Comparison of ENCODE assay signal across 24 mouse cellular contexts in genomic region chr14:98877956-98878355, GRCm38 (mm10).
DNase-seq lines count a peak whose midpoint lies in the region; ATAC-seq and TF ChIP-seq lines count a peak whose summit lies in the region.
"Had no signal": no experiment of that assay in that cellular context is flagged by ENCODE, and none has a peak within 500 bp of the region (broad histone marks: within the 10 kb centered on the region; RNA-seq: fewer than 3 reads in every experiment).

No protein-coding gene starts in this region.

- no peaks in the 10 kb centered on the region for H3K27me3 ChIP-seq in heart, embryonic 11.5 days (ENCODE audit: control insufficient read depth, insufficient read depth, low read length)
- H3K27me3 ChIP-seq in liver, adult 2 months (ENCODE audit: control insufficient read depth, insufficient read depth, low read length) = no peaks in the 10 kb centered on the region
- H3K27me3 ChIP-seq: embryonic facial prominence, embryonic 15.5 days; hindbrain, embryonic 12.5 days had no signal

- no peak for TF ChIP-seq POLR2A in liver, adult 2 months (IDR thresholded peaks at IDR 0.05; ENCODE audit: extremely low read depth, insufficient read depth, low read length)

- H3K9ac ChIP-seq in heart, embryonic 11.5 days (ENCODE audit: low read depth, low read length) = no peak overlapping the region
- no peak overlapping the region for H3K9ac ChIP-seq in liver, adult 2 months (ENCODE audit: low read depth, low read length)
- H3K9ac ChIP-seq: embryonic facial prominence, embryonic 15.5 days; hindbrain, embryonic 12.5 days had no signal

- 74% methylated on average over 3 of the region's 3 CpGs for WGBS in heart, embryonic 11.5 days (ENCODE audit: insufficient replicate concordance)
- 18% methylated on average over 3 of the region's 3 CpGs for WGBS in liver, adult 2 months

- no peak for TF ChIP-seq CTCF in liver, adult 2 months (IDR thresholded peaks at IDR 0.05; ENCODE audit: low read depth, low read length)

- H3K9me3 ChIP-seq in heart, embryonic 11.5 days (replicated peaks; ENCODE audit: control insufficient read depth, low read length) = 0 out of 2 replicates have a peak, but pooled peaks cover 2% of the 10 kb centered on the region
- H3K9me3 ChIP-seq: embryonic facial prominence, embryonic 15.5 days; forebrain, embryonic 10.5 days; hindbrain, embryonic 12.5 days had no signal

- no peak for ATAC-seq in heart, embryonic 11.5 days (replicated peaks; ENCODE audit: insufficient number of reproducible peaks, low FRiP score, low TSS enrichment)
- ATAC-seq: CD4-positive, CD25-positive, alpha-beta regulatory T cell, adult 4 months; forebrain, embryonic 14.5 days; hindbrain, embryonic 16.5 days; inflammation-experienced regulatory T-cells, adult 6 months; intestine, postnatal 0 days had no signal

- no peak overlapping the region for H3K27ac ChIP-seq in heart, embryonic 11.5 days (ENCODE audit: low read depth, low read length)
- no peak overlapping the region for H3K27ac ChIP-seq in liver, adult 2 months (replicated peaks; ENCODE audit: insufficient read depth, low read depth, low read length)
- H3K27ac ChIP-seq: embryonic facial prominence, embryonic 15.5 days; forebrain, embryonic 10.5 days; gastrocnemius, adult 2 months; hindbrain, embryonic 12.5 days had no signal

- no peaks in the 10 kb centered on the region for H3K4me1 ChIP-seq in heart, embryonic 11.5 days (ENCODE audit: control insufficient read depth, insufficient read depth, low read length)
- no peaks in the 10 kb centered on the region for H3K4me1 ChIP-seq in liver, adult 2 months (ENCODE audit: control insufficient read depth, insufficient read depth, low read length)
- H3K4me1 ChIP-seq: embryonic facial prominence, embryonic 15.5 days; forebrain, embryonic 10.5 days; hindbrain, embryonic 12.5 days had no signal

- no peaks in the 10 kb centered on the region for H3K36me3 ChIP-seq in heart, embryonic 11.5 days (ENCODE audit: control insufficient read depth, insufficient read depth, low read length)
- H3K36me3 ChIP-seq in liver, adult 2 months (ENCODE audit: control insufficient read depth, insufficient read depth, low read length) = no peaks in the 10 kb centered on the region
- H3K36me3 ChIP-seq: embryonic facial prominence, embryonic 15.5 days; forebrain, embryonic 10.5 days; G1E; hindbrain, embryonic 12.5 days had no signal

- peak; percentile 29 to 74 for DNase-seq in adrenal gland, adult (ENCODE audit: inconsistent age in 2 of 2, low spot score in 1 of 2)
- DNase-seq in adrenal gland, postnatal 4 days (ENCODE audit: low spot score in 2 of 2) = no peak
- peak; percentile 25 to 26 for DNase-seq in heart, adult 18-20 months
- peak; percentile 75 for DNase-seq in liver, adult 2 months (ENCODE audit: extremely low read depth, low read depth, low spot score)
- DNase-seq in liver = no peak
- DNase-seq in adrenal gland, postnatal 36 days = peak; percentile 40 to 60
- DNase-seq: B cell, adult 2 months; cerebellum, adult 11 months; cerebellum, adult 8-10 months; cerebellum, postnatal 14 days; embryo, embryonic 11 days; gastrocnemius, adult 2 months; gastrocnemius, postnatal 25 days had no signal

- no peak overlapping the region for H3K4me2 ChIP-seq in heart, embryonic 11.5 days
- H3K4me2 ChIP-seq: embryonic facial prominence, embryonic 15.5 days; hindbrain, embryonic 12.5 days had no signal

- H3K4me3 ChIP-seq in heart, embryonic 11.5 days (ENCODE audit: low read depth, low read length) = no peak overlapping the region
- no peak overlapping the region for H3K4me3 ChIP-seq in liver, adult 2 months (ENCODE audit: insufficient read depth, low read depth, low read length)
- H3K4me3 ChIP-seq: embryonic facial prominence, embryonic 15.5 days; erythroblast, embryonic 14.5 days; forebrain, embryonic 10.5 days; gastrocnemius, adult 2 months; hindbrain, embryonic 12.5 days had no signal

- H3K79me2 ChIP-seq in liver, adult 2 months (ENCODE audit: control insufficient read depth, insufficient read depth, low read length) = no peaks in the 10 kb centered on the region

Comparison
In these comparisons a context has a peak if more than half of its experiments do, and no peak if none do; other contexts are left out.
1. DNase-seq: peak in adrenal gland, adult (2 of 2), heart, adult 18-20 months (2 of 2), liver, adult 2 months (single experiment) and adrenal gland, postnatal 36 days (2 of 2); none in adrenal gland, postnatal 4 days (0 of 2) and liver (single experiment).